Mouse (Mus musculus) small intestine, adult 2 months (tissue): ENCODE data around the gene Sirt7. TPM values are rescaled to one million over a fixed set of nuclear protein-coding genes. Genes with fewer than 3 reads are reported as not detected.

ENCODE experiments used
- H3K27ac ChIP-seq: fragments of 200-500 bp; 2 replicates; pipeline ENCODE4 v1.5.1; 2012; ENCODE audit warnings: low read depth, low read length, control low read depth, inconsistent platforms; ENCODE audit not compliant: insufficient read depth
- H3K27me3 ChIP-seq: fragments of 200-500 bp; 2 replicates; pipeline ENCODE4 v1.6.1; 2012; ENCODE audit warnings: mild to moderate bottlenecking, moderate library complexity, low read length, inconsistent platforms; ENCODE audit not compliant: control insufficient read depth, insufficient read depth
- H3K36me3 ChIP-seq: fragments of 200-500 bp; 2 replicates; pipeline ENCODE4 v1.6.1; 2012; ENCODE audit warnings: mild to moderate bottlenecking, low read length, control low read depth, inconsistent platforms; ENCODE audit not compliant: control insufficient read depth, insufficient read depth
- H3K4me1 ChIP-seq: fragments of 200-500 bp; 2 replicates; pipeline ENCODE4 v1.6.1; 2012; ENCODE audit warnings: low read length, inconsistent platforms, mixed read lengths; ENCODE audit not compliant: control insufficient read depth, insufficient read depth, insufficient read length
- H3K4me3 ChIP-seq: fragments of 200-500 bp; 2 replicates; pipeline ENCODE4 v1.5.1; 2012; ENCODE audit warnings: low read depth, mild to moderate bottlenecking, control low read depth, inconsistent platforms, low read length, moderate library complexity
- CTCF ChIP-seq: fragments of 200-500 bp; IDR thresholded peaks from 2 replicates; pipeline ENCODE4 v1.5.1; 2012; ENCODE audit warnings: low read depth, mild to moderate bottlenecking, control low read depth, inconsistent platforms, low read length, moderate library complexity, mixed read lengths; ENCODE audit not compliant: insufficient replicate concordance, insufficient read length; ENCODE audit errors: extremely low read depth
- POLR2A ChIP-seq: fragments of 200-500 bp; IDR thresholded peaks from 2 replicates; pipeline ENCODE4 v1.6.1; 2012; ENCODE audit warnings: low read depth, mild to moderate bottlenecking, control low read depth, inconsistent platforms, low read length, moderate library complexity
- WGBS: fragments of 180-500 bp; shearing (Covaris S2); methylation state at CpG from one replicate; pipeline ENCODE4 v1.1.7; 2018; 5-methylcytosine and 5-hydroxymethylcytosine counted together
- polyA plus RNA-seq: library from polyadenylated mRNA; depleted of rRNA; stranded (reverse); fragments of >200 nt; gene quantifications from 2 replicates; pipeline ENCODE4 v1.2.3, GENCODE M21; 2012

Sirt7 gene
- polyA plus RNA-seq, 1 experiment, result 147 TPM

DNA sequence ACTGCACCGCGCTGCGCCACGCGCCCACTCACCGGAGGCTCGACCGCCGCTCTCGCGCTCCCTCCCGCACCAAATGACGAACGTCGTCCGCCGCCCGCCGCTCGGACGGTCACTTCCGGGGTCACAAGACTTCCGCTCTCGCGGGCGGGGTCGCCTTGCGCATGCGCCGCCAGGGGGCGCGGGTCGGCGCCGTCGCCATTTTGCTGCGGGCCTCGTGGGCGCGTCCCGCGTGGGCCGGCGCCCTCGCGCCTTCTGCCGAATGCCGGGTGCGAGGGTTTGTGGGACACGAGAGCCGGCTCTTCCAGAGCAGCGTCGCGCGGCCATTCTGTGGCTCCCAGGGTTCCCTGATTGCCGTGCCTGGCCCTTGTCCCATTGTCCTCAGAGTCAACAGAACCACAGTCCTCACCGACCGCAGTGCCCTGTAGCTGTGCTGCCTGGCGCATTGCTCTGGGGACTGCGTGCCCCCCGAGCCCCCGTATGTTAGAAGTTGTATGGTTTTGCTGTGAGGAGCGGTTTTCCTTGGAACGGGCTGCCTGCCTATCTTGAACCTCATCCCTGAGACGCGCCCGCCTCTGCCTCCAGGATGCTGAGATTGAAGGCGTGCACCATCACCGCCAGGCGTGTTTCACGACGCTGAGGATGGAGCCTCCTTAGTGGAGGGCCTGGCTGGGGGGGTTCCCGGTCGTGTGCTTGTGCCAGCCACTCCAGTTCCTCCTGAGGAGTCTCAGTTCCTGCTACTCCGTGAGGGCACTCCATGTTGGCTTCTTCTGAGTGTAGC lies 43.4 kb downstream of the Sirt7 start, which contains the start of gene Arhgdia:
TSS of gene Arhgdia (minus strand) at position 135 of the 778 bp plus-strand sequence.
- TF ChIP-seq POLR2A (peak; percentile 94), CTCF (peak; percentile 38; the same call in 1 of the 2 replicates)
- no peaks in the 10 kb centered on the region for H3K27me3 ChIP-seq
- WGBS, result 2% methylated on average over 70 of the region's 75 CpGs
- peak within 1 kb of the TSS; percentile 81 for H3K4me3 ChIP-seq
- H3K27ac ChIP-seq, result peak within 1 kb of the TSS; percentile 73
- peaks cover 34% of the 10 kb centered on the region for H3K4me1 ChIP-seq
- H3K36me3 ChIP-seq, result peaks cover 33% of the 10 kb centered on the region

DNA sequence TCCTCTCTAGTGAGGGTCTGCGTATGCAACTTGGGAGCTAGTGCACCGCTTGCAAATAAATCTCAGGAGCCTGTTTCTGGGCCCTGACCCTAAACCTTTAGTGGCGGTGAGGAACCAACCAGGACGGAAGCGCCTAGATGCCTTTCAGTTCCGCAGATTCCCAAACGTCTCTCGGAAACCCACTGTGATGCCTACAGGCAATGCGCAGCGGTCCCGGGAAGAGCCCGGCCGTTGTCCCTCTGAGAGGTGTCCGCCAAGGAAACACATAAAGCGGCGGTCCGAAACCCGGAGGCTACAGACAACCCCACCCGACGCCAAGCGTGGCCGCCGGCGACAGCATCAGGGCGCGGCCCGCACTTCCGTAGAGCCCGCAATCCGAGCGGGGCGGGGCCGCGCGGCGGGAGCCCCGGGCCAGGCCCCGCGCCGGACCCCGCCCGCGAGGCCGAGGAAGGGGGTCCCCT lies 44.1 kb downstream of the Sirt7 start:
- Histone ChIP-seq H3K4me3 (peak overlapping the region; percentile 81), H3K4me1 (peaks cover 38% of the 10 kb centered on the region), H3K27ac (peak overlapping the region; percentile 73), H3K27me3 (no peaks in the 10 kb centered on the region), H3K36me3 (peaks cover 31% of the 10 kb centered on the region)
- TF ChIP-seq CTCF (no peak), POLR2A (no peak)
- under 1% methylated on average over 44 of the region's 44 CpGs for WGBS

- WGBS, result 21% methylated on average over 7 of the region's 7 CpGs
- TF ChIP-seq CTCF (no peak), POLR2A (no peak; the same call in 1 of the 2 replicates)
- peaks cover 38% of the 10 kb centered on the region for H3K4me1 ChIP-seq
These were observed 44.9 kb downstream of the Sirt7 start for GRCm38 (mm10) chr11:120580190-120580589.

DNA sequence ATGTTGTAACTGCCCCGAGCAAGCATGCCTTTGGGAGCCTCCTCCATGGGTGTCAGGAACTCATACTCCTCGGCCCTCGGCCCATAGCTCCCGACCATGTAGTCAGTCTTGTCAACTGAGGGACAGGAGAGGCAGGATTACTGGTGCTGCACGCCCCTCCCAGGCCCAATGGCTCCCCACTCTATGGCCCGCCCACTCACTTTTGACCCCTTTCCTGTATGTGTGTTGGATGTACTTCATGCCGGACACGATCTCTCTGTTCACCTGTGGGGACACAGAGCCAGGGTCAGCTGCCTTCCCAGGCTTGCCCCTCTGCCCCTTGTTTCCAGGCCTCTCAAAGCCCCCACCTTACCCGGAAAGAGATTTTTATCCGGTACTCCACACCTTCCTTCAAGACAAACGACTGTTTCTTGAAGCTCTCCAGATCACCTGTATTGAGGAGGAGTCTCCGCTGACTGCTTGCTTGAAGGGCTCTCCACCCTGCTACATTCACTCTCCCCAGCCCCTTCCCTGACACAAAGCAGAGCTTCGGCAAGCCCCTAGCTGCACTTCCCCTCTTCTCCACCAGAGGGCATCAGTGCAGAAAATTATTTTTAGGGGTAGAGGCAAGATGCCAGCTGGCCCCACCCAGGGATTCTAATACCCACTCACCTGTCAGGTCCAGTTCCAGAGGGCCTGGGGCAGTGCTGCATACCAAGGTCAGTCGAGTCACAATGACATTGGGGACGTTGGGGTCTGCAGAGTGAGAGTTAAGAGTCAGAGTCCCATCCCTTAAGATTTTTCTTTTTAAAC lies 45.5 kb downstream of the Sirt7 start:
- peak overlapping the region; percentile 81 for H3K4me3 ChIP-seq
- H3K27ac ChIP-seq, result peak overlapping the region; percentile 73
- H3K27me3 ChIP-seq, result no peaks in the 10 kb centered on the region
- peak; percentile 31; the same call in 1 of the 2 replicates for TF ChIP-seq POLR2A
- TF ChIP-seq CTCF, result peak; percentile 91; the same call in 1 of the 2 replicates
- 52% methylated on average over 15 of the region's 15 CpGs for WGBS
- peaks cover 38% of the 10 kb centered on the region for H3K4me1 ChIP-seq
- H3K36me3 ChIP-seq, result peaks cover 26% of the 10 kb centered on the region

More at GRCm38 (mm10) chr11:120580190-120580589, 44.9 kb downstream of the Sirt7 start:
- Histone ChIP-seq H3K36me3 (peaks cover 26% of the 10 kb centered on the region), H3K4me3 (peak overlapping the region; percentile 81), H3K27ac (peak overlapping the region; percentile 73), H3K27me3 (no peaks in the 10 kb centered on the region)

GRCm38 (mm10) chr11:120578694-120579243 lies 46.3 kb downstream of the Sirt7 start:
- Histone ChIP-seq H3K4me1 (peaks cover 41% of the 10 kb centered on the region), H3K27ac (no peak overlapping the region), H3K36me3 (peaks cover 26% of the 10 kb centered on the region), H3K4me3 (no peak overlapping the region), H3K27me3 (no peaks in the 10 kb centered on the region)
- WGBS, result 92% methylated on average over 11 of the region's 11 CpGs
- TF ChIP-seq POLR2A, result no peak

DNA sequence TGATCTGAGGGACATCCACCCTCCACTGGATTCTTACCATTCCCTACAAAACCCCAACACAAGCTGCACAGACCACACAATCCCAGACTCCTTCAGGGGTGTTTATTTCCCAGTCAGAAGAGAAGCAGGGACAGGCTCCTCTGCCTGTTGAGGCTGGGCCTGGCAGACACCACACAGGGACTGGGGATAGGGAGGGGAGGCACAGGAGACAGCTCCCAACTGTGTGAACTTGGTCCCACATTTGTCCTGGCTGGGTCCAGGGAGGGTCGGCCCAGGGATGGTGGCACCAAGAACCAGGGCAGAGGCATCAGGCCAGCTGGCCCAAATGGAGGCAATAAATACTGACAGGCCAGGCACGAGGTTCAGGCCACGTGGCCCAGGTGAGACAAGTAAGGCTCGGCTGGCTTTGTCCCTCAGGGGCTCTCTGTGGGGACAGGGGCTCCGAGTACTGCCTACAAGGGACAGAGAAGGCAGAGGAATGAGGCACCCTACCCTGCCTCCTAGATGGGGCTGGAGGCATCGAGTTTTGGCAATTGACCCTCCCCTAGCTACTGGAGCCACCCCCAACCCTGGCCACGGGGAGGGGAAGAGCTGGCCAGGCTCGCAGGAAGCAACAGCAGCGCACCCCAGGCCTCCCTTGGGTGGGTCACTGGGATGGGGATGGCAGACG lies 46.9 kb downstream of the Sirt7 start:
- Histone ChIP-seq H3K4me1 (peaks cover 41% of the 10 kb centered on the region), H3K27ac (peak overlapping the region; percentile 93), H3K27me3 (no peaks in the 10 kb centered on the region), H3K4me3 (no peak overlapping the region), H3K36me3 (peaks cover 26% of the 10 kb centered on the region)
- 63% methylated on average over 10 of the region's 10 CpGs for WGBS
- no peak for TF ChIP-seq CTCF
- no peak for TF ChIP-seq POLR2A
